Mouse (Mus musculus) frontal cortex, postnatal 10 days (tissue): ENCODE results near the gene Mtif3.

Source experiments
- DNase-seq, 2 experiments: peaks; one replicate each; pipeline ENCODE4 v3.0.0; 2022; ENCODE audit warnings: low spot score in 2 of 2, mixed read lengths in 1 of 2

The Mtif3 gene

DNA sequence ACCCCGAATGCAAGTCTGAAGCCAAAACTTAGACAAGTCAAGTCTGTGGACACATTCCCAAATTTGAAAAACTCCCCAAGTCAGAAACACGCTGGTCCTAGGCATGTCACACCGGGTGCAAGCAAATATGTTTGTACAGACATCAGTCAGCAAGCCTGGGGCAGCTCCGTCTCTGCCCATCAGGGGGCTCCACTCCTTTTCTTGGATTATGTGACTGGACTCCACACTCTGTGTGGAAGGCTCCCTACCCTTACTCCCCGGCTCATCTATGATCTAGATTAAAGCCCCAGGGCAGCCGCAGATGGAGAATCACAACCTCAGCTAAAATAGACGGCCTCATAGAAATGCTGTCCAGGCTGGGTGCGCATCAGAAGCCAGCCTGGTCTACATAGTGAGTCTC, 47.3 kb downstream of the Mtif3 start:
- DNase-seq: no peak

DNA sequence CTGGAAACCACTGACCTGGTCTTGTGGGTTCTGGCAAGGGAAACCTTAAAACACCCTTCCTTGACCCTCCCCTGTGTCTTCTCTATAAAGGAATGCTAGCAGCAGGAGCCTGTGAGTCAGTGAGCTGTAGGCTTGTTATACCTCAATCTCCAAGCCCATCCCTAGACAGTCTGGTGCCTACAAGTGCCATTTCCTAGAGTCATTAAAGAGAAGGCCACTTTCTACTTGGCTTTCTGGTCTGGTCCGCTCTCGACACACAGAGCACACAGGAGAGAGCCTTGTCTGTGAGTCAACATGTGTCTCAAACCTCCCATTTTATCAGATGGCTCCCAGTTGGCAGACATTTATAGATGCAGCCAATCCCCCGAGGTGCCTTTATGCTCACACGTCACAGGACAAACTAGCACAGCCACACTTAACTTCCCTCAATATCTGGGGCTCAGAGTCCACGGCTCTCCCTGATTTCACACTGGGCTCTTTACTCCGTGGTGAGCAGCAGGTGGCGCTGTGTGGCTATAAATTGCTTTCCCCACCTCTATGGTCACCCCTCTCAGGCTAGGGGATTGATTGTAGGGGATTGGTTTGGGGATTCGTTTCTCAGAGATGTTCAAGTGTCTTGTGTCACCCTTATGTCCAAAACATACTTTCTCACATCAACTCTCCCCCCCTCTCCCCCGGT, 49.4 kb downstream of the Mtif3 start:
- DNase-seq: peak in 1 of 2 experiments; percentile 61

DNA sequence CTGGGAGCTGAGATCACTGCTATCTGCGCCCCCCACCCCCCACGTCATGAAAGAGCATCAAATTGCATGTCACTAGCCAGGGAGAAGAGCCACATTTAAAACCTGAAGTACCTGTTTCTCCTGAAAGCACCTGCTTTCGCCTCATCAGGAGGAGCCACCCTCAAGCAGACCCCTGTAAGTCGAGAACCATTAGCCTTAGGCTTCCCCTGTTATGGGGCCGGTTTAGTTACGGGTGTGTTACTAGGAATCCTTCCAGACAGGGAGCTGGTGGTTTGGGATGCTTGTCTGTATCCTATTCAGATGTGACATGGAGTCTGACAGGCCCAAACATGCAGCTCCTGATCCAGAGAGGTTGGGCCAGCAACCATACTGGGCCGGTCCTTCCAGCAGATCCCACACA, 50.2 kb downstream of the Mtif3 start:
- no peak for DNase-seq

DNA sequence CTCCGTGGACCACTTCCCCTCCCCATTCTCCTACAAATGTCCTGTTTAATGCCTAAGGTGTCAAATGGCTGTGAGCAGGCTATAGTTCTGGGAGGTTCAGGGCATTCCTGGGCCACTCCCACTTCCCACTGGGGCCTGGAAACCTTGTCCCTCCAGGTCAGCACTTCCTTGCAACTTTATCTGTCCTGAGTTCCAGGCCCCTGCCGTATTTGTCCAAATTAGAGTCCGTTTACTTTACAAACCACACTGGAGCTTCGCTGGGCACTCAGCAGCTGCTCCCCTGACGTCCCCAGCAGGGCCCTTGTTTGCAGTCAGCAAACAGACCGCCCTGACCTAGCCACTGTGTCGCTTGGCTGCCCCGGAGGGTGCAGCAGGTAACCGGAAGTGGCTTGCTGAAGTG, 51.4 kb downstream of the Mtif3 start:
- DNase-seq: no peak

DNA sequence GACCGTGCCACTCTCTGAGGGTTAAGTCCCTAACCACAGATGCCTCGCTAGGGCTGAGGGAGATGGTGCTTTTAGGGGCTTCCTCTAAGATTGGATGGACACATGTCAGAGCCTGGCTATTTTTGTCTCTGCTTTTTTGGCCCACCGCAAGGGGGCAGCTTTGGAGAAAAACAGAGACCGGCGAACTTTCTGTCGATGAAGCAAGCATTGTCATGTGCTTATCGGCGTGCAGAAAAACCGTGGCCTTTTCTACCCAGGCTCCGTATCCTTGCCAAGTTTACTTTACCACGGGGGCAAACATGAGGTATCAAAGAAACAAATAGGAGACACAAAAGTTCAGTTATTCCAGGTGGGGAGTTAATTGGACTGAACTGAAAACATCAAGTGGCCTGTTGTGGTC, 55.0 kb downstream of the Mtif3 start:
- DNase-seq: no peak

DNA sequence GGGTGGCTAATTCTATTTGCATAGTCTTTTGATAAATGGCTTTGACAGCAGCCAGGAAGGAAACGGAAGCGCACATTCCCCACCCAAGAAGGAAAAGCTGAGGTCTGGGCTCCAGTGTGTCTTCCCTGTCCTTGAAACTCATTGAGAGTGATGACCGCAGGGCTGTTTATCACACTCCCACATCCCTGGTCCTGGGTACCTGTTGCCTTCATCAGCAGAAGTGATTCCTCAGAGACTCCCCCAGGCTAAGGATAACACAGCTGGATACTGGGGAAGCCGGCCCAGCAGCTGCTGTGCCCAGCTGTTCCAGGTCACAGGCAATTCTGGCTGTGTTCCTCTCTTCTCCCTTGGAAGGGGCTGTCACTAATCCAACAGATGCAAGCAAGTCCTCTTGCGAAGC, 56.1 kb downstream of the Mtif3 start:
- DNase-seq: no peak

DNA sequence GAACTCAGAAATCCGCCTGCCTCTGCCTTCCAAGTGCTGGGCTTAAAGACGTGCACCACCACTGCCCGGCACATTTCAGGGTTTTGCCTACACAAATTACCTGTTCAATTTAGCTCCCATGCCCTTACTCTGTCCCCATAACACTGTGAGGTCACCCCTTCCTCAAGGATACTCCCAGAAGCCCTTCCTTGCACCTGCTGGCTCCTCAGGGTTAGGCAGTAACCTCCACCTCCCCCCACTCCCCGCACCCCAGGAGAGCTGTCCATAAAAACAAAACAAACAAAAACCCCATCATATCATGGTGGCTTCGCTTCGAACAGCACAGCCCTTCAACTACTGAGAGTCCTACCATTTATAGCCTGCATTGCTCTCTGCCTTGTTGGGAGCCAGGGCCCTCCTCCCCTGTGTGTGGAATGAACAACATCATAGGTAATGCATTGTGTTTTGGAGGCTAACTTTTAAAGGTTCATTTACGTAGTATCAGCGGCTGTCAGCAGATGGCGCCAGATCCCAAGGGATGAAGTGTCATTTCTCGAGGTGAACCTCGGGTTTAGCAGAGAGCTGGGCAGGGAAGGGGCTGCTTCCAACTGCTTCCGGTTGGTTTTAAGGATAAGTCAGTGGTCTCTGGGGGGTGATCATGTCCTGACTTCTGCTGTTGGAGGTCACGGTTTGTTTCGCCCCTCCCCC, 58.0 kb downstream of the Mtif3 start:
- peak in 1 of 2 experiments; percentile 68 for DNase-seq

DNA sequence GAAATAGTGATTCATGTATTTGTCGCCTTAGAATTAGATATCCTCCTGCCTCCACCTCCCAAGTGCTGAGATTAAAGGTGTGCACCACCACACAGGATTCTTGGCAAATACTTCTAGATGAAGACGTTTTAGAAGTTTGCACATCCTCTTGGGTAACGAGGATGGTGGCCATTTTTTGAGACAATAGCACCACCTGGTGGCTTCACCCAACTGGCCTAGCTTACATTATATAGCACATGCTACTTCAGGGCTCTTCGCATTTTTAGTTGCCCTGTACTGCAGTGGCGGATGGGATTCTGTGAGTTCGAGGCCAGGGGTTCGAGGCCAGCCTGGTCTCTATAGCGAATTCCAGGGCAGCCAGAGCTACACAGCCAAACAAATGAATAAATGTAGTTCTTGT, 59.2 kb downstream of the Mtif3 start:
- DNase-seq: peak; percentile 31 to 72
